Mouse (Mus musculus) CH12F3 (cell line): Measurements from ENCODE around the gene Emc7.

Experiments used
- in situ Hi-C: fragments of 300-500 bp; cut with MboI; formaldehyde crosslinking; loops from 2 replicates; pipeline ENCODE4 v1.14.3; 2020; ENCODE audit warnings: low sequenced_read_pairs

The Emc7 gene

GRCm38 (mm10) chr2:112474997-112475724 lies 20.4 kb downstream of the Emc7 start:
- in situ Hi-C loops, result loop anchor here (10.0 kb wide), 2 partner anchors 100 to 210 kb away; partner anchors contain the start of genes Gm21985, Katnbl1, Nop10 and Slc12a6

- in situ Hi-C loops, result loop anchor here (10.0 kb wide), 2 partner anchors 102 to 212 kb away; partner anchors contain the start of genes Gm21985, Katnbl1, Nop10 and Slc12a6
These were observed 21.8 kb downstream of the Emc7 start for GRCm38 (mm10) chr2:112476554-112476953.

GRCm38 (mm10) chr2:112480669-112481068 lies 25.9 kb downstream of the Emc7 start, which contains the start of gene Chrm5:
Gene Chrm5 (minus strand): TSS chr2:112480769.
- in situ Hi-C loops, result no loop called here

- in situ Hi-C loops, result no loop called here
These were observed 26.8 kb downstream of the Emc7 start for GRCm38 (mm10) chr2:112481564-112481963.

- in situ Hi-C loops, result no loop called here
These were observed 27.9 kb downstream of the Emc7 start for GRCm38 (mm10) chr2:112482533-112483333.

GRCm38 (mm10) chr2:112483334-112483651 lies 28.5 kb downstream of the Emc7 start:
- in situ Hi-C loops, result no loop called here

GRCm38 (mm10) chr2:112484886-112485285 lies 30.1 kb downstream of the Emc7 start:
- in situ Hi-C loops, result no loop called here

GRCm38 (mm10) chr2:112490483-112491196 lies 35.8 kb downstream of the Emc7 start:
- in situ Hi-C loops, result no loop called here

- in situ Hi-C loops, result no loop called here
These were observed 36.8 kb downstream of the Emc7 start for GRCm38 (mm10) chr2:112491629-112492028.

GRCm38 (mm10) chr2:112492431-112492855 lies 37.6 kb downstream of the Emc7 start:
- in situ Hi-C loops, result no loop called here

- in situ Hi-C loops, result no loop called here
These were observed 38.2 kb downstream of the Emc7 start, which contains the start of gene Aven for GRCm38 (mm10) chr2:112492856-112493538. Gene Aven (plus strand): TSS chr2:112492964.

GRCm38 (mm10) chr2:112493539-112494260 lies 38.9 kb downstream of the Emc7 start:
- in situ Hi-C loops, result no loop called here

- in situ Hi-C loops, result no loop called here
These were observed 43.1 kb downstream of the Emc7 start for GRCm38 (mm10) chr2:112497851-112498250.

GRCm38 (mm10) chr2:112501209-112501608 lies 46.4 kb downstream of the Emc7 start:
- in situ Hi-C loops, result loop anchor here (10.0 kb wide), 1 partner anchor 264 kb away; no protein-coding TSS in a partner anchor

- in situ Hi-C loops, result loop anchor here (10.0 kb wide), 1 partner anchor 261 kb away; no protein-coding TSS in a partner anchor
These were observed 49.2 kb downstream of the Emc7 start for GRCm38 (mm10) chr2:112503978-112504377.

- in situ Hi-C loops, result loop anchor here (10.0 kb wide), 1 partner anchor 258 kb away; no protein-coding TSS in a partner anchor
These were observed 52.1 kb downstream of the Emc7 start for GRCm38 (mm10) chr2:112506841-112507435.

GRCm38 (mm10) chr2:112507444-112507843 lies 52.6 kb downstream of the Emc7 start:
- in situ Hi-C loops, result loop anchor here (10.0 kb wide), 1 partner anchor 257 kb away; no protein-coding TSS in a partner anchor

- in situ Hi-C loops, result no loop called here
These were observed 55.3 kb downstream of the Emc7 start for GRCm38 (mm10) chr2:112510140-112510539.

- in situ Hi-C loops, result no loop called here
These were observed 58.2 kb downstream of the Emc7 start for GRCm38 (mm10) chr2:112513036-112513435.
